Mouse (Mus musculus) hindbrain, embryonic 14.5 days (tissue): ENCODE data around the gene Ssbp3. TPM values are rescaled to one million over a fixed set of nuclear protein-coding genes. Genes with fewer than 3 reads are reported as not detected.

ENCODE experiments used
- polyA plus RNA-seq: library from polyadenylated mRNA; unstranded; fragments of >200 nt; fragmentation: Nextera tagmentation; extraction: Ambion mirVana; gene quantifications from 2 replicates; pipeline ENCODE4 v1.2.1, GENCODE M21; 2014

Gene Ssbp3
- polyA plus RNA-seq, 1 experiment from 2014 or later: 100 TPM

Other genes with a start within 250 kb of the Ssbp3 start
- gene Ttc4, start 231.8 kb upstream of the Ssbp3 start, polyA plus RNA-seq: 109 and 131 TPM in 2 replicates
- 0.83 and 1.1 TPM in 2 replicates for gene Mroh7, start 179.8 kb upstream of the Ssbp3 start, polyA plus RNA-seq
- gene Fam151a, start 176.8 kb upstream of the Ssbp3 start, polyA plus RNA-seq: not detected in 2 replicates
- gene Acot11, start 105.7 kb upstream of the Ssbp3 start, polyA plus RNA-seq: 2.0 and 2.1 TPM in 2 replicates
- 86.2 and 89.8 TPM in 2 replicates for gene Mrpl37, start 156.2 kb downstream of the Ssbp3 start, polyA plus RNA-seq
- 2.7 and 4.8 TPM in 2 replicates for gene Cyb5rl, start 156.3 kb downstream of the Ssbp3 start, polyA plus RNA-seq
- not detected in 2 replicates for gene Cdcp2, start 186.2 kb downstream of the Ssbp3 start, polyA plus RNA-seq